Mouse (Mus musculus) thymus, adult 2 months (tissue): ENCODE measurements around the gene Ap2a1.

ENCODE experiments used
- CTCF ChIP-seq: fragments of 200-500 bp; IDR thresholded peaks from 2 replicates; pipeline ENCODE4 v1.5.1; 2012; ENCODE audit warnings: mild to moderate bottlenecking, control low read depth, low read length, moderate library complexity, borderline replicate concordance; ENCODE audit not compliant: control insufficient read depth, poor library complexity, insufficient read depth; ENCODE audit errors: extremely low read depth
- POLR2A ChIP-seq: fragments of 200-500 bp; IDR thresholded peaks from 2 replicates; pipeline ENCODE4 v1.6.1; 2012; ENCODE audit warnings: mild to moderate bottlenecking, low read length, control low read depth, moderate library complexity; ENCODE audit not compliant: control insufficient read depth, poor library complexity, insufficient read depth; ENCODE audit errors: extremely low read depth

DNA sequence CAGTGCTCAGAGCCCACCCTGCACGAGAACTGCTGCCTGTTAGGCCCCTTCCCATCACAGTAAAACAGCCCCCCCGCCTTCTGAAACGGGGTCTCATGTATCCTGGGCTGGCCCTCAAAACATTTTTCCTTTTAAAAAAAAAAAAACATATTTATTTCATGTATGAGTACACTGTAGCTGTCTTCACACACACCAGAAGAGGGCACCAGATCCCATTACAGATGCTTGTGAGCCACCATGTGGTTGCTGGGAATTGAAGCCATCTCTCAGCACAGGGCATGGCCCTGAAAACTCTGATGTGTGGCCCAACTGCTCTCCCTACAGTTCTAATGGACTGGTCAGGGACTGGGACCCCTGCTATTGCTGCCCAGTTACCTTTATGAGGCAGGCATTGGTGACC, 49.0 kb upstream of the Ap2a1 start:
- TF ChIP-seq CTCF = no peak
- no peak for TF ChIP-seq POLR2A
